24 mouse cellular contexts compared by ENCODE assay signal in genomic region chr3:64227243-64227642, GRCm38 (mm10).
DNase-seq lines count a peak whose midpoint lies in the region; ATAC-seq and TF ChIP-seq lines count a peak whose summit lies in the region.
"Had no signal": no experiment of that assay in that cellular context is flagged by ENCODE, and none has a peak within 500 bp of the region (broad histone marks: within the 10 kb centered on the region; RNA-seq: fewer than 3 reads in every experiment).

No protein-coding gene starts in this region.

- ATAC-seq in intestine, postnatal 0 days, result no peak
- no peak for ATAC-seq in intestine, embryonic 16.5 days
- no peak for ATAC-seq in midbrain, postnatal 0 days (ENCODE audit: low FRiP score)
- ATAC-seq in midbrain, embryonic 16.5 days, result no peak
- ATAC-seq in stomach, postnatal 0 days (ENCODE audit: low FRiP score, low TSS enrichment), result no peak
- ATAC-seq: forebrain, embryonic 13.5 days; intestine, embryonic 15.5 days had no signal

- H3K4me2 ChIP-seq in intestine, postnatal 0 days (replicated peaks; ENCODE audit: low read depth), result no peak overlapping the region
- H3K4me2 ChIP-seq in intestine, embryonic 16.5 days (ENCODE audit: low read depth, low read length), result no peak overlapping the region
- no peak overlapping the region for H3K4me2 ChIP-seq in midbrain, postnatal 0 days (ENCODE audit: low read depth, low read length, poor library complexity, severe bottlenecking)
- H3K4me2 ChIP-seq in midbrain, embryonic 16.5 days (ENCODE audit: low read length), result no peak overlapping the region
- H3K4me2 ChIP-seq in stomach, postnatal 0 days (replicated peaks; ENCODE audit: low read depth), result no peak overlapping the region
- H3K4me2 ChIP-seq: embryonic facial prominence, embryonic 12.5 days; forebrain, embryonic 13.5 days; hindbrain, embryonic 12.5 days; intestine, embryonic 15.5 days; liver, embryonic 13.5 days; lung, embryonic 15.5 days; midbrain, embryonic 12.5 days; stomach, embryonic 15.5 days had no signal

- 54% methylated on average over 2 of the region's 2 CpGs for WGBS in intestine, postnatal 0 days
- WGBS in intestine, embryonic 16.5 days, result 52% methylated on average over 2 of the region's 2 CpGs
- 47% methylated on average over 2 of the region's 2 CpGs for WGBS in midbrain, postnatal 0 days
- WGBS in midbrain, embryonic 16.5 days, result 59% methylated on average over 2 of the region's 2 CpGs
- 45% methylated on average over 2 of the region's 2 CpGs for WGBS in stomach, postnatal 0 days

- no peak overlapping the region for H3K4me3 ChIP-seq in intestine, postnatal 0 days (ENCODE audit: low read depth, low read length)
- no peak overlapping the region for H3K4me3 ChIP-seq in intestine, embryonic 16.5 days (ENCODE audit: low read length)
- no peak overlapping the region for H3K4me3 ChIP-seq in midbrain, postnatal 0 days (ENCODE audit: low read depth, low read length)
- no peak overlapping the region for H3K4me3 ChIP-seq in midbrain, embryonic 16.5 days (ENCODE audit: low read depth, low read length)
- H3K4me3 ChIP-seq in stomach, postnatal 0 days (ENCODE audit: low read depth, low read length), result no peak overlapping the region
- H3K4me3 ChIP-seq: embryonic facial prominence, embryonic 12.5 days; erythroblast, embryonic 14.5 days; forebrain, embryonic 13.5 days; hindbrain, embryonic 12.5 days; intestine, embryonic 15.5 days; limb, embryonic 10.5 days; liver, embryonic 13.5 days; lung, embryonic 15.5 days; midbrain, embryonic 12.5 days; stomach, embryonic 15.5 days had no signal

- H3K36me3 ChIP-seq in intestine, postnatal 0 days (ENCODE audit: control insufficient read depth, insufficient read depth), result no peaks in the 10 kb centered on the region
- no peaks in the 10 kb centered on the region for H3K36me3 ChIP-seq in intestine, embryonic 16.5 days (ENCODE audit: control insufficient read depth, insufficient read depth, low read length)
- H3K36me3 ChIP-seq in midbrain, postnatal 0 days (ENCODE audit: insufficient read depth, low read length), result no peaks in the 10 kb centered on the region
- H3K36me3 ChIP-seq in midbrain, embryonic 16.5 days (ENCODE audit: control insufficient read depth, insufficient read depth, low read length), result no peaks in the 10 kb centered on the region
- H3K36me3 ChIP-seq in stomach, postnatal 0 days (ENCODE audit: control insufficient read depth, insufficient read depth, low read length), result no peaks in the 10 kb centered on the region
- H3K36me3 ChIP-seq: embryonic facial prominence, embryonic 12.5 days; hindbrain, embryonic 12.5 days; intestine, embryonic 15.5 days; limb, embryonic 10.5 days; liver, embryonic 13.5 days; lung, embryonic 15.5 days; midbrain, embryonic 12.5 days; stomach, embryonic 15.5 days had no signal

- H3K9ac ChIP-seq in intestine, postnatal 0 days (ENCODE audit: low read depth, low read length), result no peak overlapping the region
- H3K9ac ChIP-seq in intestine, embryonic 16.5 days (ENCODE audit: low read depth, low read length), result no peak overlapping the region
- no peak overlapping the region for H3K9ac ChIP-seq in midbrain, postnatal 0 days (replicated peaks; ENCODE audit: low read length, poor library complexity, severe bottlenecking)
- no peak overlapping the region for H3K9ac ChIP-seq in midbrain, embryonic 16.5 days (ENCODE audit: low read depth, low read length)
- no peak overlapping the region for H3K9ac ChIP-seq in stomach, postnatal 0 days (ENCODE audit: low read length)
- H3K9ac ChIP-seq: embryonic facial prominence, embryonic 12.5 days; forebrain, embryonic 13.5 days; hindbrain, embryonic 12.5 days; intestine, embryonic 15.5 days; liver, embryonic 13.5 days; lung, embryonic 15.5 days; midbrain, embryonic 12.5 days; stomach, embryonic 15.5 days had no signal

- no peak overlapping the region for H3K27ac ChIP-seq in intestine, postnatal 0 days (ENCODE audit: low read depth, low read length)
- H3K27ac ChIP-seq in intestine, embryonic 16.5 days (ENCODE audit: low read length), result no peak overlapping the region
- no peak overlapping the region for H3K27ac ChIP-seq in midbrain, postnatal 0 days (ENCODE audit: low read depth, low read length)
- H3K27ac ChIP-seq in midbrain, embryonic 16.5 days (ENCODE audit: low read length), result no peak overlapping the region
- no peak overlapping the region for H3K27ac ChIP-seq in stomach, postnatal 0 days (replicated peaks)
- H3K27ac ChIP-seq: embryonic facial prominence, embryonic 12.5 days; forebrain, embryonic 13.5 days; hindbrain, embryonic 12.5 days; intestine, embryonic 15.5 days; limb, embryonic 10.5 days; liver, embryonic 13.5 days; lung, embryonic 15.5 days; macrophage; midbrain, embryonic 12.5 days; stomach, embryonic 15.5 days had no signal

- peak; percentile 65 for TF ChIP-seq CTCF in intestine, postnatal 0 days (IDR thresholded peaks at IDR 0.05; ENCODE audit: low read depth)
- 0 out of 2 replicates have a peak, but pooled peaks have one; percentile 21 for TF ChIP-seq CTCF in midbrain, postnatal 0 days (IDR thresholded peaks at IDR 0.05)
- peak; percentile 21; the same call in 1 of the 2 replicates for TF ChIP-seq CTCF in stomach, postnatal 0 days (IDR thresholded peaks at IDR 0.05; ENCODE audit: low read depth)

- peak; percentile 17 for DNase-seq in cerebellum, adult 9-10 months
- no peak for DNase-seq in cerebellum, adult 18-20 months
- DNase-seq in midbrain, postnatal 0 days (ENCODE audit: low spot score), result no peak
- no peak for DNase-seq in stomach, postnatal 0 days (ENCODE audit: low spot score)
- DNase-seq in right cerebral cortex, postnatal 36 days (ENCODE audit: low spot score in 2 of 2), result no peak
- DNase-seq: adrenal gland, adult 8-10 months; cerebellum, postnatal 36 days; gastrocnemius, postnatal 36 days; liver, embryonic 13.5 days; right cerebral cortex, postnatal 14 days; thymus, adult 2 months had no signal

- H3K4me1 ChIP-seq in intestine, postnatal 0 days (replicated peaks; ENCODE audit: control insufficient read depth, insufficient read depth, low read length), result no peaks in the 10 kb centered on the region
- no peaks in the 10 kb centered on the region for H3K4me1 ChIP-seq in intestine, embryonic 16.5 days (ENCODE audit: control insufficient read depth, insufficient read depth, low read length)
- no peaks in the 10 kb centered on the region for H3K4me1 ChIP-seq in midbrain, postnatal 0 days (ENCODE audit: insufficient read depth, low read length)
- no peaks in the 10 kb centered on the region for H3K4me1 ChIP-seq in midbrain, embryonic 16.5 days (ENCODE audit: control insufficient read depth, insufficient read depth, low read length)
- no peaks in the 10 kb centered on the region for H3K4me1 ChIP-seq in stomach, postnatal 0 days (replicated peaks; ENCODE audit: control insufficient read depth, insufficient read depth)
- H3K4me1 ChIP-seq: embryonic facial prominence, embryonic 12.5 days; forebrain, embryonic 13.5 days; hindbrain, embryonic 12.5 days; intestine, embryonic 15.5 days; limb, embryonic 10.5 days; liver, embryonic 13.5 days; lung, embryonic 15.5 days; midbrain, embryonic 12.5 days; stomach, embryonic 15.5 days had no signal

- no peaks in the 10 kb centered on the region for H3K27me3 ChIP-seq in intestine, postnatal 0 days (replicated peaks; ENCODE audit: control insufficient read depth, insufficient read depth, low read length)
- no peaks in the 10 kb centered on the region for H3K27me3 ChIP-seq in intestine, embryonic 16.5 days (replicated peaks; ENCODE audit: control insufficient read depth, insufficient read depth, low read length)
- no peaks in the 10 kb centered on the region for H3K27me3 ChIP-seq in midbrain, postnatal 0 days (ENCODE audit: insufficient read depth, low read length)
- H3K27me3 ChIP-seq in midbrain, embryonic 16.5 days (ENCODE audit: control insufficient read depth, insufficient read depth, low read depth, low read length), result no peaks in the 10 kb centered on the region
- H3K27me3 ChIP-seq in stomach, postnatal 0 days (ENCODE audit: control insufficient read depth, insufficient read depth, low read length), result no peaks in the 10 kb centered on the region
- H3K27me3 ChIP-seq: embryonic facial prominence, embryonic 12.5 days; forebrain, embryonic 13.5 days; hindbrain, embryonic 12.5 days; intestine, embryonic 15.5 days; liver, embryonic 13.5 days; lung, embryonic 15.5 days; midbrain, embryonic 12.5 days; stomach, embryonic 15.5 days had no signal

- H3K9me3 ChIP-seq in intestine, postnatal 0 days (ENCODE audit: control insufficient read depth), result no peaks in the 10 kb centered on the region
- no peaks in the 10 kb centered on the region for H3K9me3 ChIP-seq in intestine, embryonic 16.5 days (ENCODE audit: control insufficient read depth, low read length)
- H3K9me3 ChIP-seq in midbrain, postnatal 0 days (ENCODE audit: low read length), result no peaks in the 10 kb centered on the region
- H3K9me3 ChIP-seq in midbrain, embryonic 16.5 days (replicated peaks; ENCODE audit: control insufficient read depth, low read length, poor library complexity, severe bottlenecking), result no peaks in the 10 kb centered on the region
- no peaks in the 10 kb centered on the region for H3K9me3 ChIP-seq in stomach, postnatal 0 days (ENCODE audit: control insufficient read depth, low read length)
- H3K9me3 ChIP-seq: embryonic facial prominence, embryonic 12.5 days; forebrain, embryonic 13.5 days; hindbrain, embryonic 12.5 days; intestine, embryonic 15.5 days; limb, embryonic 10.5 days; liver, embryonic 13.5 days; lung, embryonic 15.5 days; midbrain, embryonic 12.5 days; stomach, embryonic 15.5 days had no signal

- TF ChIP-seq EP300 in stomach, postnatal 0 days (optimal IDR thresholded peaks at IDR 0.05), result no peak
